Mouse (Mus musculus): ENCODE measurements at regions not wholly inside any gene's neighbourhood (a gene's known extent, or its start where the extent isn't known, plus 50 kb on each side); places are given as distances from the start of the nearest gene placed in this dataset.

GRCm38 (mm10) chr16:51577915-51578593 is 453.0 kb upstream of the Cblb start:
- no peak overlapping the region for H3K4me3 ChIP-seq
- no peaks in the 10 kb centered on the region for H3K27me3 ChIP-seq (ENCODE audit: insufficient read depth, poor library complexity, severe bottlenecking)
- 65% methylated on average over 2 of the region's 2 CpGs for WGBS
- H3K27ac ChIP-seq, result no peak overlapping the region
- no peaks in the 10 kb centered on the region for H3K9me3 ChIP-seq
- DNase-seq (ENCODE audit: low spot score), result no peak
- H3K36me3 ChIP-seq, result no peaks in the 10 kb centered on the region
- H3K4me1 ChIP-seq, result no peaks in the 10 kb centered on the region

- Histone ChIP-seq H3K4me1 (no peaks in the 10 kb centered on the region), H3K27me3 (ENCODE audit: insufficient read depth, poor library complexity, severe bottlenecking) (no peaks in the 10 kb centered on the region), H3K36me3 (no peaks in the 10 kb centered on the region), H3K9me3 (no peaks in the 10 kb centered on the region), H3K27ac (no peak overlapping the region), H3K4me3 (no peak overlapping the region)
- WGBS, result 86% methylated on average over 1 of the region's 1 CpGs
- no peak for DNase-seq (ENCODE audit: low spot score)
These were observed 450.5 kb upstream of the Cblb start for GRCm38 (mm10) chr16:51580525-51580924.

- H3K27me3 ChIP-seq (ENCODE audit: insufficient read depth, poor library complexity, severe bottlenecking), result no peaks in the 10 kb centered on the region
- no peaks in the 10 kb centered on the region for H3K36me3 ChIP-seq
- DNase-seq (ENCODE audit: low spot score), result no peak
- no peak overlapping the region for H3K4me3 ChIP-seq
- no peaks in the 10 kb centered on the region for H3K9me3 ChIP-seq
- no peaks in the 10 kb centered on the region for H3K4me1 ChIP-seq
- H3K27ac ChIP-seq, result no peak overlapping the region
- WGBS, result 20% methylated on average over 2 of the region's 2 CpGs
These were observed 441.1 kb upstream of the Cblb start for GRCm38 (mm10) chr16:51589924-51590397.

- DNase-seq (ENCODE audit: low spot score), result no peak
- Histone ChIP-seq H3K27me3 (ENCODE audit: insufficient read depth, poor library complexity, severe bottlenecking) (no peaks in the 10 kb centered on the region), H3K4me1 (no peaks in the 10 kb centered on the region), H3K27ac (no peak overlapping the region), H3K36me3 (no peaks in the 10 kb centered on the region), H3K4me3 (no peak overlapping the region), H3K9me3 (no peaks in the 10 kb centered on the region)
These were observed 413.4 kb upstream of the Cblb start for GRCm38 (mm10) chr16:51617579-51617978.

- no peak for DNase-seq (ENCODE audit: low spot score)
- Histone ChIP-seq H3K9me3 (no peaks in the 10 kb centered on the region), H3K36me3 (no peaks in the 10 kb centered on the region), H3K4me3 (no peak overlapping the region), H3K27ac (no peak overlapping the region), H3K4me1 (no peaks in the 10 kb centered on the region), H3K27me3 (ENCODE audit: insufficient read depth, poor library complexity, severe bottlenecking) (no peaks in the 10 kb centered on the region)
- WGBS, result 70% methylated on average over 1 of the region's 1 CpGs
These were observed 384.4 kb upstream of the Cblb start for GRCm38 (mm10) chr16:51646646-51647045.

GRCm38 (mm10) chr16:51650100-51650499 is 380.9 kb upstream of the Cblb start:
- Histone ChIP-seq H3K27me3 (ENCODE audit: insufficient read depth, poor library complexity, severe bottlenecking) (no peaks in the 10 kb centered on the region), H3K36me3 (no peaks in the 10 kb centered on the region), H3K27ac (no peak overlapping the region), H3K9me3 (no peaks in the 10 kb centered on the region), H3K4me3 (no peak overlapping the region), H3K4me1 (no peaks in the 10 kb centered on the region)
- 55% methylated on average over 5 of the region's 5 CpGs for WGBS
- no peak for DNase-seq (ENCODE audit: low spot score)

GRCm38 (mm10) chr16:51650683-51651082 is 380.3 kb upstream of the Cblb start:
- Histone ChIP-seq H3K27ac (no peak overlapping the region), H3K27me3 (ENCODE audit: insufficient read depth, poor library complexity, severe bottlenecking) (no peaks in the 10 kb centered on the region), H3K36me3 (no peaks in the 10 kb centered on the region), H3K4me1 (no peaks in the 10 kb centered on the region), H3K4me3 (no peak overlapping the region), H3K9me3 (no peaks in the 10 kb centered on the region)
- 92% methylated on average over 5 of the region's 5 CpGs for WGBS
- DNase-seq (ENCODE audit: low spot score), result no peak

- no peak overlapping the region for H3K27ac ChIP-seq
- H3K9me3 ChIP-seq, result no peaks in the 10 kb centered on the region
- H3K27me3 ChIP-seq (ENCODE audit: insufficient read depth, poor library complexity, severe bottlenecking), result no peaks in the 10 kb centered on the region
- no peaks in the 10 kb centered on the region for H3K36me3 ChIP-seq
- no peak for DNase-seq (ENCODE audit: low spot score)
- 0 out of 2 replicates have a peak, but pooled peaks cover 3% of the 10 kb centered on the region for H3K4me1 ChIP-seq
- no peak overlapping the region for H3K4me3 ChIP-seq
- 82% methylated on average over 1 of the region's 1 CpGs for WGBS
These were observed 369.3 kb upstream of the Cblb start for GRCm38 (mm10) chr16:51661693-51662092.

- H3K36me3 ChIP-seq, result no peaks in the 10 kb centered on the region
- no peak for DNase-seq (ENCODE audit: low spot score)
- 75% methylated on average over 2 of the region's 2 CpGs for WGBS
- no peaks in the 10 kb centered on the region for H3K27me3 ChIP-seq (ENCODE audit: insufficient read depth, poor library complexity, severe bottlenecking)
- no peak overlapping the region for H3K4me3 ChIP-seq
- H3K9me3 ChIP-seq, result no peaks in the 10 kb centered on the region
- no peak overlapping the region for H3K27ac ChIP-seq
- H3K4me1 ChIP-seq, result 0 out of 2 replicates have a peak, but pooled peaks cover 3% of the 10 kb centered on the region
These were observed 366.7 kb upstream of the Cblb start for GRCm38 (mm10) chr16:51664325-51664724.

GRCm38 (mm10) chr16:51675101-51675500 is 355.9 kb upstream of the Cblb start:
- Histone ChIP-seq H3K36me3 (no peaks in the 10 kb centered on the region), H3K4me3 (no peak overlapping the region), H3K4me1 (no peaks in the 10 kb centered on the region), H3K27me3 (ENCODE audit: insufficient read depth, poor library complexity, severe bottlenecking) (no peaks in the 10 kb centered on the region), H3K27ac (no peak overlapping the region), H3K9me3 (no peaks in the 10 kb centered on the region)
- WGBS, result 88% methylated on average over 3 of the region's 3 CpGs
- no peak for DNase-seq (ENCODE audit: low spot score)

- no peaks in the 10 kb centered on the region for H3K4me1 ChIP-seq
- WGBS, result 33% methylated on average over 4 of the region's 4 CpGs
- H3K4me3 ChIP-seq, result no peak overlapping the region
- no peaks in the 10 kb centered on the region for H3K36me3 ChIP-seq
- H3K27ac ChIP-seq, result no peak overlapping the region
- no peak for DNase-seq (ENCODE audit: low spot score)
- H3K9me3 ChIP-seq, result no peaks in the 10 kb centered on the region
- no peaks in the 10 kb centered on the region for H3K27me3 ChIP-seq (ENCODE audit: insufficient read depth, poor library complexity, severe bottlenecking)
These were observed 355.0 kb upstream of the Cblb start for GRCm38 (mm10) chr16:51675988-51676387.

GRCm38 (mm10) chr16:51690861-51691260 is 340.2 kb upstream of the Cblb start:
- no peaks in the 10 kb centered on the region for H3K9me3 ChIP-seq
- H3K27ac ChIP-seq, result no peak overlapping the region
- DNase-seq (ENCODE audit: low spot score), result no peak
- H3K27me3 ChIP-seq (ENCODE audit: insufficient read depth, poor library complexity, severe bottlenecking), result no peaks in the 10 kb centered on the region
- H3K4me3 ChIP-seq, result no peak overlapping the region
- no peaks in the 10 kb centered on the region for H3K4me1 ChIP-seq
- H3K36me3 ChIP-seq, result no peaks in the 10 kb centered on the region
- 89% methylated on average over 3 of the region's 3 CpGs for WGBS

- DNase-seq (ENCODE audit: low spot score), result no peak
- Histone ChIP-seq H3K4me3 (no peak overlapping the region), H3K36me3 (no peaks in the 10 kb centered on the region), H3K27me3 (ENCODE audit: insufficient read depth, poor library complexity, severe bottlenecking) (no peaks in the 10 kb centered on the region), H3K4me1 (no peaks in the 10 kb centered on the region), H3K9me3 (no peaks in the 10 kb centered on the region), H3K27ac (no peak overlapping the region)
- 74% methylated on average over 2 of the region's 2 CpGs for WGBS
These were observed 326.0 kb upstream of the Cblb start for GRCm38 (mm10) chr16:51705026-51705425.

GRCm38 (mm10) chr16:51718695-51719094 is 312.3 kb upstream of the Cblb start:
- H3K9me3 ChIP-seq, result no peaks in the 10 kb centered on the region
- no peak overlapping the region for H3K27ac ChIP-seq
- 69% methylated on average over 2 of the region's 2 CpGs for WGBS
- DNase-seq (ENCODE audit: low spot score), result no peak
- H3K36me3 ChIP-seq, result no peaks in the 10 kb centered on the region
- no peak overlapping the region for H3K4me3 ChIP-seq
- H3K4me1 ChIP-seq, result no peaks in the 10 kb centered on the region
- H3K27me3 ChIP-seq (ENCODE audit: insufficient read depth, poor library complexity, severe bottlenecking), result no peaks in the 10 kb centered on the region
